Mouse (Mus musculus) inflammation-experienced regulatory T-cells, adult 6 months (primary cell): ENCODE results near the gene Scgb2b11. TPM values are rescaled to one million over a fixed set of nuclear protein-coding genes. Genes with fewer than 3 reads are reported as not detected.
"Not testable (repeated sequence)": the region's sequence is repeated elsewhere in the genome, so short reads cannot be mapped to it uniquely, and the experiment has no call there.

ENCODE experiments used
- ATAC-seq: one replicate; pipeline ENCODE4 v1.8.0; 2017
- polyA plus RNA-seq, 3 experiments: library from polyadenylated mRNA; unstranded; fragments of 100-300 nt; shearing (Covaris generic); gene quantifications; one replicate each; pipeline ENCODE4 v1.2.1; 2017

Scgb2b11 gene
- not detected for polyA plus RNA-seq

- not testable (repeated sequence) for ATAC-seq
Observed at GRCm38 (mm10) chr7:32211045-32211444, at the start of gene Scgb2b11. Gene Scgb2b11, minus strand, starts transcription at chr7:32211145.

- not testable (repeated sequence) for ATAC-seq
Observed at GRCm38 (mm10) chr7:32222540-32222939, 11.6 kb upstream of the Scgb2b11 start, which contains the start of gene Scgb1b11. Gene Scgb1b11, plus strand, starts transcription at chr7:32222840.

Other genes starting within 250 kb of the Scgb2b11 start
- gene Scgb1b10, start 110.3 kb downstream of the Scgb2b11 start, polyA plus RNA-seq = not detected
- gene Scgb1b11, start 11.7 kb upstream of the Scgb2b11 start, polyA plus RNA-seq = not detected
- not detected for gene Scgb2b12, start 116.1 kb upstream of the Scgb2b11 start, polyA plus RNA-seq
- gene Scgb1b12, start 123.0 kb upstream of the Scgb2b11 start, polyA plus RNA-seq = not detected
- not detected for gene Scgb1b29, start 230.4 kb upstream of the Scgb2b11 start, polyA plus RNA-seq